Mouse (Mus musculus) MEL (cell line): Measurements from ENCODE around the gene Otulinl. TPM values are rescaled to one million over a fixed set of nuclear protein-coding genes. Genes with fewer than 3 reads are reported as not detected.
A peak's percentile ranks its signal among the peaks of the same experiment; 100 is the strongest.

Source experiments
- DNase-seq: peaks from one replicate; pipeline ENCODE4 v3.0.0; 2011; ENCODE audit warnings: low read depth, low spot score
- H3K27ac ChIP-seq: 2 replicates; pipeline ENCODE4 v1.5.1; 2012; ENCODE audit warnings: low read depth, mild to moderate bottlenecking, control low read depth, low read length, moderate library complexity; ENCODE audit not compliant: control insufficient read depth
- H3K27me3 ChIP-seq, 2 experiments: fragments of 150-350 bp in 1 of 2; sonication (generic) in 1 of 2; 2 replicates each; pipeline ENCODE4 v1.6.1; 2012; ENCODE audit warnings: low read length in 2 of 2, mild to moderate bottlenecking in 2 of 2, improper control_type of control experiment in 1 of 2, moderate library complexity in 1 of 2; ENCODE audit not compliant: insufficient read depth in 2 of 2, control insufficient read depth in 1 of 2
- H3K36me3 ChIP-seq, 2 experiments: 2 replicates each; pipeline ENCODE4 v1.6.1; 2012 to 2014; ENCODE audit warnings: low read length in 2 of 2, improper control_type of control experiment in 1 of 2, inconsistent platforms in 1 of 2, mild to moderate bottlenecking in 1 of 2; ENCODE audit not compliant: insufficient read depth in 2 of 2, control insufficient read depth in 1 of 2
- H3K4me1 ChIP-seq, 2 experiments: fragments of 150-350 bp in 1 of 2; sonication (generic) in 1 of 2; 2 replicates each; pipeline ENCODE4 v1.6.1; 2012; ENCODE audit warnings: low read length in 2 of 2, improper control_type of control experiment in 1 of 2, mild to moderate bottlenecking in 1 of 2; ENCODE audit not compliant: insufficient read depth in 2 of 2, control insufficient read depth in 1 of 2
- H3K4me3 ChIP-seq, 2 experiments: fragments of 150-350 bp in 1 of 2; sonication (generic) in 1 of 2; 2 replicates each; pipeline ENCODE4 v1.5.1; 2012; ENCODE audit warnings: low read depth in 2 of 2, low read length in 2 of 2, mild to moderate bottlenecking in 2 of 2, moderate library complexity in 2 of 2, control low read depth in 1 of 2, improper control_type of control experiment in 1 of 2; ENCODE audit not compliant: control insufficient read depth in 1 of 2, insufficient read depth in 1 of 2
- H3K79me2 ChIP-seq: 2 replicates; pipeline ENCODE4 v1.6.1; 2012; ENCODE audit warnings: mild to moderate bottlenecking, low read length, moderate library complexity; ENCODE audit not compliant: control insufficient read depth, poor library complexity, insufficient read depth
- H3K9ac ChIP-seq: 2 replicates; pipeline ENCODE4 v1.6.1; 2012; ENCODE audit warnings: low read depth, mild to moderate bottlenecking, control low read depth, low read length, moderate library complexity; ENCODE audit not compliant: control insufficient read depth, poor library complexity, severe bottlenecking
- H3K9me3 ChIP-seq: fragments of 150-350 bp; sonication (generic); replicated peaks from 2 replicates; pipeline ENCODE4 v1.6.1; 2012; ENCODE audit warnings: mild to moderate bottlenecking, low read length, improper control_type of control experiment, moderate library complexity; ENCODE audit not compliant: insufficient read depth
- BHLHE40 ChIP-seq: IDR thresholded peaks from 2 replicates; pipeline ENCODE4 v1.6.1; 2012; ENCODE audit warnings: low read depth, mild to moderate bottlenecking, inconsistent platforms, low read length, improper control_type of control experiment, borderline replicate concordance
- CHD2 ChIP-seq: IDR thresholded peaks from 2 replicates; pipeline ENCODE4 v1.6.1; 2011; ENCODE audit warnings: low read length, improper control_type of control experiment
- CTCF ChIP-seq, 3 experiments: IDR thresholded peaks in 2 of 3; conservative IDR thresholded peaks in 1 of 3; 2 replicates each; pipeline ENCODE4 v1.5.1; 2011 to 2012; ENCODE audit warnings: low read length in 3 of 3, low read depth in 2 of 3, mild to moderate bottlenecking in 2 of 3, improper control_type of control experiment in 1 of 3, inconsistent platforms in 1 of 3, mixed read lengths in 1 of 3, moderate library complexity in 1 of 3; ENCODE audit not compliant: control insufficient read depth in 1 of 3, insufficient read depth in 1 of 3, poor library complexity in 1 of 3, severe bottlenecking in 1 of 3
- E2F4 ChIP-seq: IDR thresholded peaks from 2 replicates; pipeline ENCODE4 v1.6.1; 2011; ENCODE audit warnings: low read depth, low read length, improper control_type of control experiment, borderline replicate concordance
- ELF1 ChIP-seq: IDR thresholded peaks from 2 replicates; pipeline ENCODE4 v1.6.1; 2014; ENCODE audit warnings: low read depth, mild to moderate bottlenecking, inconsistent platforms, low read length, improper control_type of control experiment, moderate library complexity
- EP300 ChIP-seq, 2 experiments: IDR thresholded peaks; 2 replicates each; pipeline ENCODE4 v1.6.1; 2011; ENCODE audit warnings: improper control_type of control experiment in 2 of 2, low read length in 2 of 2, low read depth in 1 of 2, mild to moderate bottlenecking in 1 of 2
- ETS1 ChIP-seq: IDR thresholded peaks from 2 replicates; pipeline ENCODE4 v1.6.1; 2012; ENCODE audit warnings: low read depth, mild to moderate bottlenecking, inconsistent platforms, low read length, improper control_type of control experiment, moderate library complexity
- GABPA ChIP-seq: IDR thresholded peaks from 2 replicates; pipeline ENCODE4 v1.6.1; 2012; ENCODE audit warnings: low read depth, mild to moderate bottlenecking, inconsistent platforms, low read length, improper control_type of control experiment, moderate library complexity
- GATA1 ChIP-seq: IDR thresholded peaks from 2 replicates; pipeline ENCODE4 v1.6.1; 2011; ENCODE audit warnings: low read depth, low read length, improper control_type of control experiment
- HCFC1 ChIP-seq: IDR thresholded peaks from 2 replicates; pipeline ENCODE4 v1.6.1; 2012; ENCODE audit warnings: low read depth, mild to moderate bottlenecking, inconsistent platforms, low read length, improper control_type of control experiment, moderate library complexity
- JUND ChIP-seq: IDR thresholded peaks from 2 replicates; pipeline ENCODE4 v1.6.1; 2011; ENCODE audit warnings: low read depth, mild to moderate bottlenecking, improper control_type of control experiment, low read length
- KAT2A ChIP-seq: conservative IDR thresholded peaks from 2 replicates; pipeline ENCODE4 v1.6.1; 2012; ENCODE audit warnings: low read depth, low read length, improper control_type of control experiment, inconsistent platforms
- MAFK ChIP-seq: IDR thresholded peaks from 2 replicates; pipeline ENCODE4 v1.6.1; 2011; ENCODE audit warnings: low read depth, mild to moderate bottlenecking, low read length, improper control_type of control experiment, borderline replicate concordance
- MAX ChIP-seq: IDR thresholded peaks from 2 replicates; pipeline ENCODE4 v1.6.1; 2011; ENCODE audit warnings: low read length, improper control_type of control experiment
- MAZ ChIP-seq: IDR thresholded peaks from 2 replicates; pipeline ENCODE4 v1.6.1; 2012; ENCODE audit warnings: low read depth, mild to moderate bottlenecking, inconsistent platforms, low read length, improper control_type of control experiment
- MEF2A ChIP-seq: IDR thresholded peaks from 2 replicates; pipeline ENCODE4 v1.6.1; 2014; ENCODE audit warnings: low read depth, mild to moderate bottlenecking, inconsistent platforms, low read length, improper control_type of control experiment; ENCODE audit not compliant: poor library complexity, insufficient replicate concordance, severe bottlenecking; ENCODE audit errors: extremely low read depth
- MXI1 ChIP-seq: IDR thresholded peaks from 2 replicates; pipeline ENCODE4 v1.6.1; 2011; ENCODE audit warnings: mild to moderate bottlenecking, low read depth, low read length, improper control_type of control experiment
- MYB ChIP-seq: IDR thresholded peaks from 2 replicates; pipeline ENCODE4 v1.6.1; 2011; ENCODE audit warnings: mild to moderate bottlenecking, low read depth, low read length, improper control_type of control experiment
- MYC ChIP-seq: IDR thresholded peaks from 2 replicates; pipeline ENCODE4 v1.6.1; 2011; ENCODE audit warnings: low read depth, mild to moderate bottlenecking, low read length, improper control_type of control experiment, moderate library complexity
- NELFE ChIP-seq: IDR thresholded peaks from 2 replicates; pipeline ENCODE4 v1.6.1; 2011; ENCODE audit warnings: low read depth, low read length, improper control_type of control experiment
- NRF1 ChIP-seq: IDR thresholded peaks from 2 replicates; pipeline ENCODE4 v1.6.1; 2014; ENCODE audit warnings: low read depth, mild to moderate bottlenecking, inconsistent platforms, low read length, improper control_type of control experiment, moderate library complexity; ENCODE audit not compliant: poor library complexity, insufficient read depth, severe bottlenecking
- POLR2A ChIP-seq, 2 experiments: IDR thresholded peaks; 2 replicates each; pipeline ENCODE4 v1.6.1; 2011 to 2012; ENCODE audit warnings: low read length in 2 of 2, mild to moderate bottlenecking in 2 of 2, control low read depth in 1 of 2, improper control_type of control experiment in 1 of 2, low read depth in 1 of 2, moderate library complexity in 1 of 2; ENCODE audit not compliant: control insufficient read depth in 1 of 2, insufficient read depth in 1 of 2, poor library complexity in 1 of 2
- POLR2AphosphoS2 ChIP-seq: IDR thresholded peaks from 2 replicates; pipeline ENCODE4 v1.6.1; 2011; ENCODE audit warnings: low read length, improper control_type of control experiment
- POLR2AphosphoS5 ChIP-seq: IDR thresholded peaks from 2 replicates; pipeline ENCODE4 v1.6.1; 2012; ENCODE audit warnings: low read depth, borderline replicate concordance, mild to moderate bottlenecking, inconsistent platforms, low read length, moderate library complexity, mixed read lengths
- RAD21 ChIP-seq: IDR thresholded peaks from 2 replicates; pipeline ENCODE4 v1.6.1; 2011; ENCODE audit warnings: mild to moderate bottlenecking, low read depth, low read length, improper control_type of control experiment
- RCOR1 ChIP-seq: IDR thresholded peaks from 2 replicates; pipeline ENCODE4 v1.6.1; 2012; ENCODE audit warnings: low read depth, mild to moderate bottlenecking, inconsistent platforms, low read length, improper control_type of control experiment
- SIN3A ChIP-seq: IDR thresholded peaks from 2 replicates; pipeline ENCODE4 v1.6.1; 2012; ENCODE audit warnings: low read length, improper control_type of control experiment, inconsistent platforms
- SMC3 ChIP-seq: IDR thresholded peaks from 2 replicates; pipeline ENCODE4 v1.6.1; 2011; ENCODE audit warnings: low read depth, low read length, improper control_type of control experiment
- TAL1 ChIP-seq: IDR thresholded peaks from 2 replicates; pipeline ENCODE4 v1.6.1; 2012; ENCODE audit warnings: mild to moderate bottlenecking, inconsistent platforms, low read length, moderate library complexity, mixed read lengths
- TBP ChIP-seq: IDR thresholded peaks from 2 replicates; pipeline ENCODE4 v1.8.0; 2011; ENCODE audit warnings: low read depth, low read length, improper control_type of control experiment
- TCF12 ChIP-seq: IDR thresholded peaks from 2 replicates; pipeline ENCODE4 v1.6.1; 2014; ENCODE audit warnings: low read depth, mild to moderate bottlenecking, inconsistent platforms, low read length, improper control_type of control experiment, moderate library complexity
- USF1 ChIP-seq: IDR thresholded peaks from 2 replicates; pipeline ENCODE4 v1.6.1; 2014; ENCODE audit warnings: low read depth, mild to moderate bottlenecking, inconsistent platforms, low read length, improper control_type of control experiment, moderate library complexity
- USF2 ChIP-seq, 2 experiments: IDR thresholded peaks; 2 replicates each; pipeline ENCODE4 v1.6.1; 2011 to 2012; ENCODE audit warnings: improper control_type of control experiment in 2 of 2, low read length in 2 of 2, borderline replicate concordance in 1 of 2, inconsistent platforms in 1 of 2, low read depth in 1 of 2, mild to moderate bottlenecking in 1 of 2; ENCODE audit not compliant: insufficient read depth in 1 of 2
- ZKSCAN1 ChIP-seq: IDR thresholded peaks from 2 replicates; pipeline ENCODE4 v1.6.1; 2012; ENCODE audit warnings: low read depth, mild to moderate bottlenecking, inconsistent platforms, low read length, improper control_type of control experiment, moderate library complexity
- ZMIZ1 ChIP-seq: IDR thresholded peaks from 2 replicates; pipeline ENCODE4 v1.6.1; 2012; ENCODE audit warnings: low read depth, mild to moderate bottlenecking, inconsistent platforms, low read length, improper control_type of control experiment, moderate library complexity
- ZNF384 ChIP-seq: IDR thresholded peaks from 2 replicates; pipeline ENCODE4 v1.6.1; 2012; ENCODE audit warnings: low read depth, mild to moderate bottlenecking, inconsistent platforms, low read length, improper control_type of control experiment
- polyA plus RNA-seq, 2 experiments: library from polyadenylated mRNA; stranded (reverse) in 1 of 2; unstranded in 1 of 2; fragments of >175 nt in 1 of 2; fragments of >200 nt in 1 of 2; gene quantifications; 2 replicates each; pipeline versions ENCODE4 v1.2.1 to v1.2.4; 2012; ENCODE audit warnings: low replicate concordance in 2 of 2, low read depth in 1 of 2; ENCODE audit not compliant: insufficient read length in 2 of 2, insufficient read depth in 1 of 2, missing spikeins in 1 of 2
- total RNA-seq: library from RNA; depleted of rRNA; stranded (reverse); fragments of 300-350 nt; gene quantifications from 2 replicates; pipeline ENCODE4 v1.2.3, GENCODE M21; 2012

Otulinl gene
- total and polyA plus RNA-seq, 3 experiments: 0.14 to 0.50 TPM; not detected in 1

GRCm38 (mm10) chr15:27630601-27631383 lies 50.6 kb downstream of the Otulinl start, which contains the start of gene Otulin:
TSS of gene Otulin (minus strand) at chr15:27630693.
- DNase-seq: peak; percentile 99
- Histone ChIP-seq H3K27ac (peak within 1 kb of the TSS; percentile 31), H3K4me1 (peaks cover 16 to 21% of the 10 kb centered on the region in 2 experiments), H3K9ac (peak within 1 kb of the TSS; percentile 90), H3K27me3 (no peaks in the 10 kb centered on the region), H3K9me3 (no peaks in the 10 kb centered on the region), H3K4me3 (peak within 1 kb of the TSS; percentile 53 to 69), H3K36me3 (peaks cover 2 to 37% of the 10 kb centered on the region in 2 experiments)
- no peak; the same call in 1 of the 2 replicates for TF ChIP-seq ETS1
- TF ChIP-seq ELF1: peak; percentile 98
- peak; percentile 96 for TF ChIP-seq MYC
- TF ChIP-seq E2F4: no peak
- TF ChIP-seq HCFC1: peak; percentile 91
- TF ChIP-seq KAT2A: no peak; the same call in 1 of the 2 replicates
- no peak for TF ChIP-seq MEF2A
- TF ChIP-seq ZNF384: no peak
- no peak for TF ChIP-seq USF2 (IDR thresholded peaks at IDR 0.05; ENCODE audit: borderline replicate concordance in 1 of 2, insufficient read depth in 1 of 2, low read depth in 1 of 2, low read length in 2 of 2)
- TF ChIP-seq ZKSCAN1: no peak
- peak; percentile 69 for TF ChIP-seq TCF12
- TF ChIP-seq ZMIZ1: peak; percentile 85
- no peak for TF ChIP-seq BHLHE40
- TF ChIP-seq RAD21: no peak
- TF ChIP-seq MAX: peak; percentile 92
- TF ChIP-seq POLR2AphosphoS5: peak; percentile 72; the same call in 1 of the 2 replicates
- peak; percentile 97 for TF ChIP-seq MAZ
- no peak for TF ChIP-seq RCOR1
- TF ChIP-seq MXI1: peak; percentile 87
- TF ChIP-seq USF1: peak; percentile 56
- TF ChIP-seq CHD2: peak; percentile 88
- TF ChIP-seq GATA1: no peak
- TF ChIP-seq POLR2A (IDR thresholded peaks at IDR 0.05; ENCODE audit: control insufficient read depth in 1 of 2, insufficient read depth in 1 of 2, low read depth in 1 of 2, low read length in 2 of 2, poor library complexity in 1 of 2): peak; percentile 96 to 99
- TF ChIP-seq TAL1: no peak
- TF ChIP-seq TBP: peak; percentile 86
- TF ChIP-seq JUND: no peak
- TF ChIP-seq POLR2AphosphoS2: peak; percentile 97
- TF ChIP-seq EP300 (IDR thresholded peaks at IDR 0.05; ENCODE audit: low read depth in 1 of 2, low read length in 2 of 2): no peak
- no peak for TF ChIP-seq CTCF (IDR thresholded peaks at IDR 0.05 in 2 of 3, conservative IDR thresholded peaks at IDR 0.05 in 1 of 3; ENCODE audit: control insufficient read depth in 1 of 3, insufficient read depth in 1 of 3, low read depth in 2 of 3, low read length in 3 of 3, poor library complexity in 1 of 3, severe bottlenecking in 1 of 3)
- TF ChIP-seq SIN3A: peak; percentile 91
- peak; percentile 98 for TF ChIP-seq NELFE
- no peak for TF ChIP-seq SMC3
- no peak for TF ChIP-seq MYB
- TF ChIP-seq NRF1: peak; percentile 98; the same call in 1 of the 2 replicates
- TF ChIP-seq MAFK: no peak
- TF ChIP-seq GABPA: no peak
- TF ChIP-seq, all 39 proteins: peak for 17
- H3K79me2 ChIP-seq: peaks cover 43% of the 10 kb centered on the region
